Mouse (Mus musculus) left cerebral cortex, postnatal 10 days (tissue): ENCODE data around the gene Aldh1a7. TPM values are rescaled to one million over a fixed set of nuclear protein-coding genes. Genes with fewer than 3 reads are reported as not detected.
"Not testable (repeated sequence)": the region's sequence is repeated elsewhere in the genome, so short reads cannot be mapped to it uniquely, and the experiment has no call there.

Experiments
- DNase-seq, 2 experiments: peaks; one replicate each; pipeline ENCODE4 v3.0.0; 2021 to 2022; ENCODE audit warnings: low spot score in 2 of 2, mixed read lengths in 1 of 2; ENCODE audit errors: extremely low spot score in 1 of 2
- intact Hi-C: fragments of 180-260 bp; cut with DNase I; formaldehyde crosslinking; loops from one replicate; pipeline ENCODE4 v1.15.1; 2025
- total RNA-seq, 2 experiments: library from RNA; stranded (reverse); gene quantifications; 2 replicates each; pipeline ENCODE4 v1.2.3; 2021

The Aldh1a7 gene
- total RNA-seq, 2 experiments from 2014 or later: 1.3 to 1.8 TPM

GRCm38 (mm10) chr19:20650008-20650407, 77.4 kb downstream of the Aldh1a7 start:
- DNase-seq: no peak

GRCm38 (mm10) chr19:20647496-20647895, 79.9 kb downstream of the Aldh1a7 start:
- DNase-seq, intact Hi-C loops: not testable (repeated sequence)

More at GRCm38 (mm10) chr19:20650008-20650407, 77.4 kb downstream of the Aldh1a7 start:
- intact Hi-C loops: no loop called here

- DNase-seq: no peak
- intact Hi-C loops: no loop called here
Observed at GRCm38 (mm10) chr19:20644346-20644745, 83.0 kb downstream of the Aldh1a7 start.

Other genes with a start within 250 kb of the Aldh1a7 start
- gene Aldh1a1, start 234.8 kb downstream of the Aldh1a7 start, total RNA-seq: 10 to 100 TPM; 18.0 to 23.1 TPM
- under 1 TPM in 1 of 2 experiments, not detected in 1; 0.11 TPM for gene Tmc1, start 226.6 kb upstream of the Aldh1a7 start, total RNA-seq